Mouse (Mus musculus) right cerebral cortex, postnatal 36 days (tissue): ENCODE measurements at regions not wholly inside any gene's neighbourhood (a gene's known extent, or its start where the extent isn't known, plus 50 kb on each side); places are given as distances from the start of the nearest gene placed in this dataset.

Source experiments
- DNase-seq, 2 experiments: peaks; one replicate each; pipeline ENCODE4 v3.0.0; 2022; ENCODE audit warnings: low spot score in 2 of 2, mixed read lengths in 1 of 2

GRCm38 (mm10) chr10:92504271-92504670 is 217.9 kb downstream of the Nedd1 start:
- no peak for DNase-seq

- DNase-seq = no peak
Measured at GRCm38 (mm10) chr10:92483592-92483991, 238.6 kb downstream of the Nedd1 start.

- no peak for DNase-seq
Measured at GRCm38 (mm10) chr10:92473282-92473681, 248.9 kb downstream of the Nedd1 start.

GRCm38 (mm10) chr10:92471111-92471510 is 251.1 kb downstream of the Nedd1 start:
- DNase-seq = no peak

- no peak for DNase-seq
Measured at GRCm38 (mm10) chr10:92455195-92455594, 267.0 kb downstream of the Nedd1 start.

GRCm38 (mm10) chr10:92453550-92453949 is 268.7 kb downstream of the Nedd1 start:
- DNase-seq = no peak

- no peak for DNase-seq
Measured at GRCm38 (mm10) chr10:92445957-92446356, 276.3 kb downstream of the Nedd1 start.

GRCm38 (mm10) chr10:92438621-92439394 is 283.4 kb downstream of the Nedd1 start:
- no peak for DNase-seq

- no peak for DNase-seq
Measured at GRCm38 (mm10) chr10:92429256-92429655, 293.0 kb downstream of the Nedd1 start.

- no peak for DNase-seq
Measured at GRCm38 (mm10) chr10:92428026-92428425, 294.2 kb downstream of the Nedd1 start.

GRCm38 (mm10) chr10:92426443-92426842 is 295.8 kb downstream of the Nedd1 start:
- no peak for DNase-seq

GRCm38 (mm10) chr10:92412737-92413136 is 309.5 kb downstream of the Nedd1 start:
- DNase-seq = no peak

- DNase-seq = no peak
Measured at GRCm38 (mm10) chr10:92410813-92411325, 311.4 kb downstream of the Nedd1 start.

GRCm38 (mm10) chr10:92404697-92405293 is 317.4 kb downstream of the Nedd1 start:
- no peak for DNase-seq

- DNase-seq = no peak
Measured at GRCm38 (mm10) chr10:92400587-92401090, 321.6 kb downstream of the Nedd1 start.

- DNase-seq = no peak
Measured at GRCm38 (mm10) chr10:92389176-92389732, 333.0 kb downstream of the Nedd1 start.

- no peak for DNase-seq
Measured at GRCm38 (mm10) chr10:92367126-92367525, 355.1 kb downstream of the Nedd1 start.

- no peak for DNase-seq
Measured at GRCm38 (mm10) chr10:92356738-92357137, 365.5 kb downstream of the Nedd1 start.

GRCm38 (mm10) chr10:92349043-92349442 is 373.2 kb downstream of the Nedd1 start:
- DNase-seq = no peak

- DNase-seq = no peak
Measured at GRCm38 (mm10) chr10:92347960-92348675, 374.1 kb downstream of the Nedd1 start.

- DNase-seq = no peak
Measured at GRCm38 (mm10) chr10:92339671-92340070, 382.5 kb downstream of the Nedd1 start.

- DNase-seq = no peak
Measured at GRCm38 (mm10) chr10:92336949-92337348, 385.3 kb downstream of the Nedd1 start.
